Mouse (Mus musculus): Measurements from ENCODE around the gene Vps26b.

The Vps26b gene

DNA sequence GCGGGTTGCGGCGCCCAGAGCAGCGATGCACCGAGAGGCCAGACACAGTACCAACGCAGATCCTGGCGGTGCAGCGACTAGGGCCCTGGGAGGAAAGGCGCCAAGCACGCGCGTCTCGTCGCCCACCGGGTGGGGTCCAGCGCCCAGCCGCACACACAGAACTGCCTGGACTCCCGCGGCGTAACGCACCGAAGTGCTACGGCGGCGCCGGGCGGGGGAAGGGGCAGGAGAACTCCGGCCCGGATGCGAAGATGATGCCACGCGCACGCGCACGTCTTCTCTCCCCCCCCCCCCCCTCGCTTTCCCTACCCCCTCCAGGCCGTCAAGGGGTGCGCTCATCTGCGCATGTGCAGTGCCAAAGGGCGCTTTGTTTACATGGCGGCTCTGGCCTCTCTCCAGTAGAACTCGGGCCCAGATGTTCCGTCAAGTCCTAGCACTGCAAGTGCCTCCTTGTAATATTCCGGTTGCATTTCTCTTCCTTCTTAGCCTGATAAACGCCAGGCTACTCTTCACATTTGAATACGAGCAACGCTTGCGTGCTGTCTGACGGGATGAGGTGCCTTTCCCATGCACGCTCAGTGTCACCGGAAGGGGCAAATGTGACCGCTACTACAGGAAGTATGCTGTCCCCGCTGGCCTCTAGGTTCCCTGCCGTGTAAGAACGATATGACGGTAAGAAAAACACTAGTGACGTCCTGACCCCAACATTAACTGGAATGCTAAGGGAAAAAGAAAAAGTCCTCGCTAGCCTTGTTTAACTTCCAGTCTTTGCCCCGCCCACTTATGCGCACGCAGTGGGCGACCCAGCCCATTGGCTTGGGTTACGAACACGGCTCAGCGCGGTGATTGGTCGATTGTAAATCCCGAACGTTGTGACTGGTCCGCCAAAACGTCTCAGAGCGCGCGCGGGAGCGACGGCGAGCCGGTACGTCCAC lies at the start of gene Vps26b, which contains the start of gene Ncapd3:
TSS of gene Vps26b (minus strand) at position 238 of the 935 bp plus-strand sequence.
TSS of gene Ncapd3 (plus strand) at position 348 of the 935 bp plus-strand sequence.
- peak; percentile 97 for DNase-seq (ENCODE audit: low spot score)

DNA sequence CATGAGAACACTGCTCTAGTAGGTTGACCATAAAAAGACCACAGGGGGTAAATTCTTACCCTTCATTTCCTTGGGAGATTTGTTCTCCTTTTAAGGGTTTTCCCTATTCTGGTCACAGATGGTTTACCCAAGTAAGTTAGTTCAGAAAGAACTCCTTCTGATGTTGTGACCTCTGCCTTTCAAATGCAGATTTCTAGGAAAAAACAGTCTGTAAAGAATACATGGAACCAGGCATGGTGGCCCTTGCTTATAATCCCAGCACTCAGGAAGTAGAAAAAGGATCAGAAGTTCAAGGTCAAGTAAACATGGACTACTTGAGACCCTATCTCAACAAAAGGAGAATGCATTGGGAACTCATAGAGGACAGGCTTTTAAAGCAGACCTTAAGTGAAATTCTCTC lies 45.9 kb upstream of the Vps26b start:
- DNase-seq (ENCODE audit: low spot score): no peak

DNA sequence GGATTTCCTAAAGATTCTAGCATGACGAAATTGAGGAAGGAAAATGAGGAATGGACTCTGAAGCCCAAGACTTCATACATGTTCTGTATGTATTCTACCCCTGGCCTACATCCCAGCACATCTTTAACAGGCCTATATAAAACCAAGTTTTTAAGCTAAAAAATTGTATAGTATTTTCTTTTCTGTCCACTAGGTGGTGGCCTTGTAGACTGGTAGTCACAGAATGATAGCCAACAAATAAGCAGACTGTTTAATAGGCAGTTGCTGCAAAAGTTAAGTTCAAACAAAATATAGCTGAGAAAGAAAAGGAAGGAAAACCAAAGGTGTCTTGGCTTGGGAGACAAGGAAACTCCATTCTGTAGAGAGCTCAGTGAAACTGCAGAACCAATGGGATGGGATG lies 44.8 kb upstream of the Vps26b start:
- DNase-seq (ENCODE audit: low spot score): no peak

DNA sequence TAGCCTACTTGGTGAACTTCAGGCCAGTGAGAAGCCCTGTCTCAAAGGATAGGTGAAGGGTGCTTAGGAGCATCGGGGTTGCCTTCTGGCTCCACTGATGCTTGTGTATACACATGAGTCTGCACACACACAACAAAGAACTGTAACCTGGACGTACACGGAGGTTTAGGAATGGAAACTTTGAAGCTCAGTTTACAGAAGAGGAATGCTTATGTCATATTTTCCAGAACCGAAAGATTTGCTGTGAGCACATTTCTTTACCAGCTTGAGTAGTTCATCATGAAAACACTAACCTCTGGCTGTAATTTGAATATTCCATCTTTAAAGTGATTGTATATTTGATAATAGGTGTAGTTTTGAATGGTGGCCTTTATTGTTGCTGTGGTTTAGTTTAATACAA lies 41.0 kb upstream of the Vps26b start:
- DNase-seq (ENCODE audit: low spot score): no peak

DNA sequence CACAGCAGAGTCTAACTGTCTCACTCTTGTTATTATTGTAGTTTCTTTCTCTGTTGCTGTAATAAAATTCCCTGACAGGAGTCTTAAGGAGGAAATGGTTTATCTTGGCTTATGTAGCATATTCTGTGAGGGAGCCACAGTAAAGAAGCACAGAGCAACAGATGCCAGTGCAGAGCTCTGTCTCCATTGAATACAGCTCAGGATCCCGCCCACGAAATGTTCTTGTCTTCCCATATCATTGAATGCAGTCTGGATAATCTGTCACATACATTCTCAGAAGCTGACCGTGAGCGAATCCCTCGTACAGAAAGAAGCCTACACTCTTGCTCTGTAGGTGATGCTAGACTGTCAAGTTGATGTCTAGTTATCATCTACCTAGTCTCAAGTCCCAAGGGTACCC lies 28.5 kb upstream of the Vps26b start:
- peak; percentile 40 for DNase-seq (ENCODE audit: low spot score)

DNA sequence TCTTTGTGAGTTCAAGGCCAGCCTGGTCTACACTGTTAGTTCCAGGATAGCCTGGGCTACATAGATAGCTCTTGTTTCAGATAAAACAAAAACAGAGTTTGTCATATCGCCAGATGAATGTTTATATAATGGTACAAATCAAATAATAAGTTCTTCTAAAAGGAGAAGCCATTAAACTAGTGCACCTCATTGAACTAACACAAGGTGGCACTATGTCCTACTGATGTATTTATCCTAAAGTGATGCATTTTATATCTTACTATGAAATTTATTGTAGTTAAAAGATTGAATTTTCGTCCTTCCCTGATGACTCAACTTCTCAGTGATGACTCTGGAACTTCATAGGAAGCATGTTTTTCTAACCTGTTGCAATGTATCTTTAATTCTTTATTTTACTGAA lies 19.6 kb upstream of the Vps26b start:
- no peak for DNase-seq (ENCODE audit: low spot score)

DNA sequence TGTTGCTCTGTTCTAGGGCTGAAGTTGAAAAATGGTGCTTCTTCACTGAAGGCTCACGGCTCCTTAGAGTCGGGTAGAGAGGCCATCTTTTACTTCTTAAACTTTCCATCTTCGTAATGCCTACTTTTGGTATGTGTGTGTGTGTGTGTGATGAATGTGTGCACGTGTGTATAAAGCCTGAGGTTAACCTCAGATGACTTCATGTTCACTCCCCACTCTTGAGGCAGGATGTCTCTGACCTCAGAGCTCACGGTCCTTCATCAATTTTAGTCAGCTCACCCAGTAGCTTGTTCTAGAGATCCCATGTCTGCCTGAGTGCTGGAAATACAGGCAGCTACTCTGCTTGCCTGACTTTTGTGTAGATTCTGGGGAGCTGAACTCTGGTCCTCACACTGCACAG lies 14.0 kb upstream of the Vps26b start:
- no peak for DNase-seq (ENCODE audit: low spot score)

DNA sequence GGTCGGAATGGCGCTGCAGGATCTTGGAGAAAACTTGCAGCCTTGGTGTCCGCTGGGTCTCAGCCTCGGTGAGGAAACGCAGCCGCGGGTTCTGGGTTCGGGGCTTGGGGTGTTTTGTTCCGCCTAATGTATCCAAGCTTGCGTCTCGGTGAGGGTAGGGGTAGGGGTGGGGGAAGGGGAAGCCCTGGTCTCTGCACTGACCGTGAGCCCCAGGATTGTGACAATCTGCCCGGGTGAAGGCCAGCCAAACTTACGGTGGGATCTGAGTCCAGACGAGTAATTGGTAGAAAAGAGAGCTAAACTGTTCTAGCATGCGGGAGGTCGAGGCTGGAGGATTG lies 867 bp upstream of the Vps26b start:
- no peak for DNase-seq (ENCODE audit: low spot score)

DNA sequence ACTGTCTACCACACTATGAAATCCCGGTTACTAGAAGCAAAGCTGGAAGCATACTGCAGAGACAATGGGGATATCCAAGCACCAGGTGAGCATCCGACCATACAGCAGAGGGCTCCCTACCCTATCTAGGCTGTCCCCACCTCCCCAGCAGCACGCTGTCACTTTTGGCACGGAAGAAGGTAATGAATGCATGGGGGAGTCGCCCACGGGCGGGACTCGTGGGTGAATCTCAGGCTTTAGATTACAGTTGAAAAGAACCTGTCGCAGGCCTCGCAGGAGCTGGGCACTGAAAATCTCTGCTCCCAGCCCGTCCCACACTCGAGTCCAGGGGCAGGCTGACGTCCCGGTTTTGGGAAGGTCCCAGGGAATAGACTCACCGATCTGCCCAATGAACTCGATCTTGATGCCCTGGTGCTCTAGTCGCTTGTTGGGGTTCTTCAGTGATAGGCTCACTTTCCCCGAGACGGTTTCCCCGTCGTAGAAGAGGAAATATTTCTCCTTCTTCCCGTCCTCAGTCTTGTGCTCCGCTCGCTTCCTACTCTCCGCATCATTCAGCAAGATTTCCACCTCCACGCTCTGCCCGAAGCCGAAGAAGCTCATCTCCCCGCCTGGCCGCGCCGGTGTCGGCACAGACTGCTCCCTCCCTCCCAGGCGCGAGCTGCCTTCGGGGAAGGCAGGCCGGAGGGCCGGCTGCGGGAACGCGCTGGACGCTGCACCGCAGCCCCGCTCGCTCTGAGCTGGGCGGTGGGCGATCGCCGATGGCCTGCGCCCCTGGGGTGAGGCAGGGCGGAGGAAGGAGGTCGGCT lies 640 bp downstream of the Vps26b start:
- peak; percentile 62 for DNase-seq (ENCODE audit: low spot score)

DNA sequence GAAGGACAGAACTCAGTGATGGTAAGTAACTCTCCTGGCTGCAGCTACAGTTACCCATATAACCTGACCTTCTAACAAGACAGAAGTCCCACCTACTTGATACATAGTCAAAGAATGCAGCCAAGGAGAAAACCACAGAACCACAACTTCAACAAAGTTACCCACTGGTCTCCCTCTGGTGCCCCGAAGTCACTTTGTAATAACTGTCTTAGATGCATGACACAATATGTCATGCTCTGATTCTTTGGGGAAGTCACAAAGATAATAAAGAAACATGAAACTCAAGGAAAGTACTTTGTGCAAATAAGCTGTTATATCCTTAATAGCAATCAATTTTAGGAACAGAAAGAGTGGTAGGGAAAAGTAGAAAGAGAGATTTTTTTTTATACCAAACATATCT lies 3.2 kb downstream of the Vps26b start:
- no peak for DNase-seq (ENCODE audit: low spot score)

DNA sequence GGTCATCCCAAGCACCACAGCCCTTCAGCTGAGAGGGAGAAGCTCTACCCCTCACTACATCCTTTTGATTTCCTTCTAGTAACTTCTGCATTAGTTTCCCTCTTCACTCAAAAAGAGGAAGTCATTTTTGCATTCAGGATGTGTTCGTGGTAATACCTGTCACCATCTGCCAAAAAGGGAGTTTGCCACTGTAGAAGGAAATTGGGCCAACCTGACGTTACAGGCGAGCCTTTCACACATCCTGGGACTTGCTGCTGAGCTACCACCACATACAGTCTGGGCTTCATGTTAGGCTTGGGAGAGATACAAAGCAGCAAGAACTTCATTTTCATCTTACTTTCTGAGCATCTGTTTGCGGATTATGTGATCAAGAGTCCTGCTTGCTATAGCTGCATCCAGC lies 6.2 kb downstream of the Vps26b start:
- no peak for DNase-seq (ENCODE audit: low spot score)

DNA sequence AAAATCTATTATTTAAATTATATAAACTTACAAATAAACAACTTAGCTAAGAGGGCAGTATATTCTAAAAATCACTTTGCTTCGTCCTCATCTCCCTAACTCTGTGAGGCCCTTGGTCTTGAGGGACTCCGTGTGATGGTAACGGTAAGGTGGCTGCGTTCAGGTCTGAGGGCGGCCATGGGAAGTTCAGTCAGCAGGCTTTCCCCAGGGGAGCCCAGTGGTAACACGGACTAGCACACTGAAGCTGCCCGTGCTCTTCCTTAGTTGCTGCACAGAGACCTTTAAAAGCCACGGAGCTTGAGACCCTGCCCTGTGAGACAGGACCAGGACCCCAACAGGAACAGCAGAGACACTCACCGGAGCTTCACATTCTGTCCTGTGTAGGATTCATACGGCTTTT lies 10.9 kb downstream of the Vps26b start:
- DNase-seq (ENCODE audit: low spot score): no peak

DNA sequence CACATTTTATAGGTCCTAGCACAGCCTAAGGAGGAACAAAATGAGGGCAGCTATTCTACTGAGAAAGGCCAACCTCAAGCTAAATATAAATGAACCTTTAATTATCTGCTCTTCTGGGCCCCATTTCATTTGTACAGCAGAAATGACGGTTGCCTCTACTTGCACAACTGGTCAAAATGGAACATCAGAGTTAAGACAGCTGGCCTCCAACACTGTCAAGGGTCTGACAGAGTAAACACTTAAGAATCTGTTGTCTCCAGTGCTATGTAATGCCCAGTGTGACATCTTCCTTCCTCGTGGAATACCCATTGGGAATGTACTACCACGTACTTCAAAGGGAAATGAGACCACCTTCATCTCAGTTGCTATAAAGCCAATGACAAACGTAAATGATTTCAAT lies 18.3 kb downstream of the Vps26b start:
- DNase-seq (ENCODE audit: low spot score): no peak

DNA sequence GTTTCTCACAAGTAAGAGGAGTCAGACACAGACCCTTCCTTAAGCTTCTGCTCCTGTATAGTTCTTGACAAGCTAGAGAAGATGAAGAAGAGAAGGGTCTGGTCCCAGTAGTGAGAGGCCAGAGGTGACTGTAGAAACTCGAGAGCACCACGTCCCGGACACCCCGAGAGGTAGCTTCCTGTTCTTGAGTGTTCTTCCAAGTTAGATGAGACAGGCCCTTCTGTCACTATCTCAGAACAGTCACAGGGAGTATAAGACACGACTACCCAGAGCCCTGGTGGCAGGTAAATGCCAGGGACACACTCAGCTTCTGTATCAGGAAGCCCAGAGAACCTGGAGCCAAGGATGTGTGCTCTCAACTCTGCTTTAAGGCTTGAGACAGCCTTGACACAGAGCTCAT lies 20.6 kb downstream of the Vps26b start:
- no peak for DNase-seq (ENCODE audit: low spot score)

DNA sequence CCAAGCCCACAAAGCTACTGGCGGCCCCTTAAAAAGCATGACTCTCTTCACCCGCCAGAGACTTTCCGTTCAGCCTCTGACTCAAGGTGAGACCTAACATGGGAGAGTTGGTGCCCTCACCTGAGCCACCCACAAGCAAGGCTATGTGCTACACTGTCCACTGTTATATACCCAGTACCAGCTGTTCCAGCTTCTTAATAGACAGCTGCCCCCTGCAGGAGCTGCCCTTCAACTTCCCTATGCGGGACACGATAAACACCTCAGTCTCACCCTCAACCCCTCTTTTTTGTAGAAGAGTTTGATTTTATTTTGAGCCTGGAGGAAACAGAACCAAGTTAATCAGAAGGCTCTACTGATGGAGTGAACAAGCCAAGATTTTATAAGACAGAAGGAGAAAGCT lies 23.0 kb downstream of the Vps26b start:
- no peak for DNase-seq (ENCODE audit: low spot score)

DNA sequence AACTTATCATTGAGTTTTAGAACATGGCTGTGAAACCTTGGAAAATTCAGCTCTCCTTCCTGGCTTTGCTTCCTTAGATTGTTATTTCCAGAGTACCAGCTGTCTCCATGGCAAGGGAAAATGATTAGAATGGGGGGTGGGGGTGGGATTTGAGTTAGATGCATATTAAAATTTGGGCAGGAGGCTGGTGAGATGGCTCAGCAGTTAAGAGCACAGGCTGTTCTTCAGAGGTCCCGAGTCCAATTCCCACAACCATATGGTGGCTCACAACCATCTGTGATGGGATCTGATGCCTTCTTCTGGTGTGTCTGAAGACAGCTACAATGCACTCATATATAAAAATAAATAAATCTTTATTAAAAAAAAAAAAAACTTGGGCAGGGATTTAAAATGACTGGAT lies 23.9 kb downstream of the Vps26b start:
- peak; percentile 67 for DNase-seq (ENCODE audit: low spot score)

DNA sequence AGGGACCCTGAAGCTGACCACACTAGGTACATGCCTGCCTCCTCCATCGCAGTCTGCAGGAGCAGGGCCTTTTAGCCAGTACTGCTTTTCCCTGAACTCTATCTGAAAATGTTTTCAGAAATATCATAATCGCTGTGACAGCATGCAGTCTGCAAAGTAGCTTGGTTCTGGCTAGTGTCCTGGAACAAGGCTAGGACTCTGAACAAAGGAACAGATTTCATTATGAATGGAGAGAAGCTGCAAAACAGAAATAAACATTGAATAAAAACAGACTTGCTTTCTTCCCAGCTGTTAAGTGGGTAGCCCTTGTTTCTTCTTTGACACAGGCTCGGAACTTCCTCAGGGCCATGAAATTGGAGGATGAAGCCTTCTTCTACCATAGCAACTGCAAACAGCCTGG lies 24.6 kb downstream of the Vps26b start:
- DNase-seq (ENCODE audit: low spot score): no peak

DNA sequence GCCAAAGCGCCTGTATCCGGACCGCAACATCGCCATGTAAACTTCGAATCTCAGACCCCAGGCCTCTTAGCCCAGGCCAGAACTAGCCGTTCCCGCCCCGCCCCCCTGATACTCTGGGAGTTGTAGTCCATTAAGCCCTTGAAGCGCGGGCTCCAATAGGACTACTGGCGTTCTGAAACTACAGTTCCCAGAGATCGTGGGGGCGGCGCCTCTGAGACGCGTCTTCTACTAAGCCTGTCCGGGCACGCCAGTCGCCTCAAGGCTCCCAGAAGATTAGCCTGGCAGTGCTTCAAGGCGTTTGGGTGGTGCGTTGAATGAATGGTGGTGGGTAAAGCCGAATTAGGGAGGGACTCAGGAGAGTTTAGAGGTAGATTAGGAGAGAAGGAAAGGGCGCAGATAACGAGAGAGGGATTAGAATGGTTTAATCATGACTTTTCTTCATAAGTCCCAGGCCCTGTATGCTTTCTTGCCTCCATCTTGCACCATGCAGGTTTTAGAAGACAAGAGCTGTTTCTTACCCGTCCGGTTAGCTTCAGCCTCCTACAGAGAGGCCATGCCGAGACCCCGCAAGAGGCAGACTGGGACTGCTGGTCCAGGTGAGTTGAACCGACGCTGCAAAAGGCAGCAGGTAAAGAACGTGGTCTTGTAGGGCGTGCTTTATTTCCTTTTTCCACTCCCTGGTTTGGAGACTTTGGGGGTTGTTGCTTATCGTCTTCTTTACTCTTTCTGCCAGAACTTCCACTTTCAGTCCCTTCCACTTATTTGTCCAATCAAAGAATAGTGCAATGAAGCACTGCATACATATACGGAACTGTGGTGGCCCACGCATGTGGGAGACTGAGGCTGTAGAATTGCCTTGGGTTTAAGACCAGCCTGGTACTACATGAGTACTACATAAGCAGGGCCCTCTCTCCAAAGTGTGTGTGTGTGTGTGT lies 30.1 kb downstream of the Vps26b start, which contains the start of the genes Acad8 and Thyn1:
TSS of gene Acad8 (minus strand) at position 106 of the 935 bp plus-strand sequence.
TSS of gene Thyn1 (plus strand) at position 250 of the 935 bp plus-strand sequence.
- DNase-seq (ENCODE audit: low spot score): peak; percentile 96

DNA sequence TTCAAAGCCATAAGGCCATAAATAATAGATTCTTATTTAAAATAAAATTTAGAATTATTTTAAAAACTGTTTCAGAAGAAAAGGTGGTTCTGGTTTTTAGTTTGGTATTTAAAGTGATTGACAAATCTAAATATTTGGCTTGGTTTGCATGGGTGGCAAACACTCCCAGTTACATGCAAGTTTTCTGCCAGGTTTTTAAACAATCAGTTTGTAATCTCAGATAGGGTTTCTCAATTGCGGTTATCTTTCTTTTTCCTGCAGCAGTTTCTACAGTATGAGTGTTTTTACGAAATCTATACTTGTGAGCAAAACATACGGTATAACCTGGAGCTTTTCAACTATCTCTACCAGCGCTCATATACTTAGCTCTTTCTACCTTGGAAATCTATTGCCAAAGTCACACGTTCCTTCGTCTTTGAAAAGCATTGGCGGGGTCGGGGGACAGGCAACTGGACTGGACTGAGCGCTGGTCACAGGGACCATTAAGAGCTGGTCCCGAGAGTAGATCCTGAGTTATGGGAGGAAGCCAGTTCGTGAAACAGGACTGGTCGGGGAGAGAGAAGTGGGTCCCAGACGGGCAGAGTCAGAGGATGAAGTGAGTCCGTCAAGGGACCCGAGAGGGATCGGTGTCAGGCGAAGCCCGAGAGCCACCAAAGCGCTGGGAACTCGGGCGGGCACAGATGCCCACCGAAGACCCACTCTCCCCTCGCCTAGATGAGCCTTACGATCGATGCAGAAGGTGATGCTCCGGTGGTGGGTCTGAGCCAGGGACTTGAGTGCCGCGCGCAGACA lies 31.0 kb downstream of the Vps26b start:
- no peak for DNase-seq (ENCODE audit: low spot score)

DNA sequence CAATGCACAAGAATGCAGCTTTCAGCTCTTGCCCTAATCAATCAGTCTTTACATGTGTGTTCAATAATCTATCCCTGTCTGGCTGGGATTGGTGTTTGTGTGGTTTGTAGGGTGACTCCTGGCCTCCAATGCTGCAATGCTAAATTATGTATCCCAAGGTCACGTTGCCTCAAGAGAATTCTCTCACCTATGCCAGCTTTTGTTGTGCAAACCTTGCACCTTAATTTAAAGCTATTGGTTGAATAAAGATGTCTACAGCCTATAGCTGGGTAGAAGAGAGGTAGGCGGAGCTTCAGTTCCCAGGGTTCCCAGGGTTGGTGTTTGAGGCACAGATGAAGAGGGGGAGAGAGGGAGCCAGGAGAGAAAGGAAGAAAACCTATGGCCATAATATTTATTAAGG lies 32.4 kb downstream of the Vps26b start:
- DNase-seq (ENCODE audit: low spot score): no peak

DNA sequence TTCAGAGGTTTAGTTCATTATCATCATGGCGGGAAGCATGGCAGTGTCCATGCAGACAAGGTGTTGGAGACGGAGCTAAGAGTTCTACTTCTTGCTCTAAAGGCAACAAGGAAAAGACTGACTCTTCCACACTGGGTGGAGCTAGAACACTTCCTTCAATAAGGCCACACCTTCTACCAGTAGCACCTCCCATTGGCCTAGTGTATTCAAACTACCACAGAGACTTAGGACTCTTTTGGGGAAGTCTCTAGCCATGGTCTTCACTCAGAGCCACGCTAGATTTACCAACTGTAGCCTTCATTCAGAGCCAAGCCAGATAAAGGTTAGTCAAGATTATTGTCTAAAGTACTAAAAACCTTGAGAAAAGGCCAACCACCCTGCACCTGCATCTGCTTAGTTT lies 32.8 kb downstream of the Vps26b start:
- no peak for DNase-seq (ENCODE audit: low spot score)
